Mouse (Mus musculus) midbrain, embryonic 14.5 days (tissue): ENCODE data around the gene Rere. TPM values are rescaled to one million over a fixed set of nuclear protein-coding genes. Genes with fewer than 3 reads are reported as not detected.

Experiments used
- ATAC-seq: fragments of 200-750 bp; cut with Nextera tagmentation; 2 replicates; pipeline ENCODE4 v1.8.0; 2017; ENCODE audit warnings: moderate number of reproducible peaks, moderate library complexity; ENCODE audit not compliant: low FRiP score, low TSS enrichment
- DNase-seq: peaks from one replicate; pipeline ENCODE4 v3.0.0-alpha.2; 2015
- H3K27ac ChIP-seq: fragments of 300-500 bp; sonication (generic); replicated peaks from 2 replicates; pipeline ENCODE4 v1.5.1; 2014; ENCODE audit warnings: mild to moderate bottlenecking, low read depth, low read length, moderate library complexity
- H3K27me3 ChIP-seq: fragments of 300-500 bp; sonication (generic); 2 replicates; pipeline ENCODE4 v1.6.1; 2014; ENCODE audit warnings: low read length, control low read depth, mixed read lengths; ENCODE audit not compliant: control insufficient read depth, insufficient read depth
- H3K36me3 ChIP-seq: fragments of 300-500 bp; sonication (generic); 2 replicates; pipeline ENCODE4 v1.6.1; 2014; ENCODE audit warnings: low read length, control low read depth; ENCODE audit not compliant: control insufficient read depth, insufficient read depth
- H3K4me1 ChIP-seq: fragments of 300-500 bp; sonication (generic); 2 replicates; pipeline ENCODE4 v1.6.1; 2014; ENCODE audit warnings: mild to moderate bottlenecking, antibody characterized with exemption, low read length, control low read depth; ENCODE audit not compliant: control insufficient read depth, insufficient read depth
- H3K4me2 ChIP-seq: fragments of 300-500 bp; sonication (generic); 2 replicates; pipeline ENCODE4 v1.6.1; 2014; ENCODE audit warnings: mild to moderate bottlenecking, low read length, moderate library complexity
- H3K4me3 ChIP-seq: fragments of 300-500 bp; sonication (generic); replicated peaks from 2 replicates; pipeline ENCODE4 v1.5.1; 2014; ENCODE audit warnings: low read depth, low read length
- H3K9ac ChIP-seq: fragments of 300-500 bp; sonication (generic); replicated peaks from 2 replicates; pipeline ENCODE4 v1.6.1; 2014; ENCODE audit warnings: mild to moderate bottlenecking, low read length, moderate library complexity
- H3K9me3 ChIP-seq: fragments of 300-500 bp; sonication (generic); 2 replicates; pipeline ENCODE4 v1.6.1; 2016; ENCODE audit warnings: low read length, control low read depth, mixed read lengths; ENCODE audit not compliant: control insufficient read depth
- WGBS: fragments of 180-500 bp; shearing (Covaris S2); extraction: QIAGEN DNeasy Blood & Tissue Kit; methylation state at CpG from one replicate; pipeline ENCODE4 v1.1.7; 2014; 5-methylcytosine and 5-hydroxymethylcytosine counted together
- polyA plus RNA-seq: library from polyadenylated mRNA; unstranded; fragments of >200 nt; fragmentation: Nextera tagmentation; extraction: Ambion mirVana; gene quantifications from 2 replicates; pipeline ENCODE4 v1.2.1, GENCODE M21; 2014

Rere gene
- polyA plus RNA-seq, 1 experiment from 2014 or later, result 48.6 TPM

DNA sequence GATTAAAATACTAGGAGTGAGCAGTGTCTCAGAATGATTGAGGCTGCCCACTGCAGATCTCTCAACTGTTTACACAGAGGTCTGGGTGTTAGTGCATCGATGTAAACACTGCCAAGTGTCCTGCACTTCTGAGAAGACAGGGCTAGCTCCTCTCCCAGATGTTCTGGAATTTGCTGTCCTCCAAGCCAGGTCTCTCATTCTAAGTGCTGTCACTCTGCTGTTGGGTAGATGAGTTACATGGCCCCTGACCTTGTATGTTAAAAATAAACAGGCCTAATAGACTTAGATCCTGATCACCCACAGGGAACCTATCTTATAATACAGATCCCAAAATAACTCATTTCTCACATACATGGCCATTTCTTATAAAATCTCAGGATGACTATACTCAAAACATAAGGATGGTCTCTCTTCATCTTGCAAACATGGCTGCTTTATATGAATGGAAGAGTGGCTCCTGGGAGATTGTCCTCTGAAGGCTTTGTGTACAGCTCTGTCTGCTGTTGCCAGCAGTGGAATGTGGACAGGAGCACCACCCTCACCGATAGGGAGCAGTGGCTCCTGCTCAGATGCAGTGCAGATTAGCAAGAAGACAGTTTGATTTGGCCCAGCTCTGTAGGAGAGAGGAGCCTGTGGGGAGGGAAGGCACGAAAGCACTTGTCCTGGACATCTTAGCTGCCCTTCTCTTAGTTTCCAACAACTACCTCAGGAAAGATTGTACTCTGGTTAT is 294.1 kb downstream of the Rere start:
- no peak for ATAC-seq
- Histone ChIP-seq H3K27me3 (no peaks in the 10 kb centered on the region), H3K4me1 (peaks cover 11% of the 10 kb centered on the region), H3K36me3 (0 out of 2 replicates have a peak, but pooled peaks cover 7% of the 10 kb centered on the region), H3K4me2 (no peak overlapping the region), H3K9ac (no peak overlapping the region), H3K9me3 (no peaks in the 10 kb centered on the region), H3K4me3 (no peak overlapping the region), H3K27ac (no peak overlapping the region)
- DNase-seq, result no peak
- 90% methylated on average over 3 of the region's 3 CpGs for WGBS

DNA sequence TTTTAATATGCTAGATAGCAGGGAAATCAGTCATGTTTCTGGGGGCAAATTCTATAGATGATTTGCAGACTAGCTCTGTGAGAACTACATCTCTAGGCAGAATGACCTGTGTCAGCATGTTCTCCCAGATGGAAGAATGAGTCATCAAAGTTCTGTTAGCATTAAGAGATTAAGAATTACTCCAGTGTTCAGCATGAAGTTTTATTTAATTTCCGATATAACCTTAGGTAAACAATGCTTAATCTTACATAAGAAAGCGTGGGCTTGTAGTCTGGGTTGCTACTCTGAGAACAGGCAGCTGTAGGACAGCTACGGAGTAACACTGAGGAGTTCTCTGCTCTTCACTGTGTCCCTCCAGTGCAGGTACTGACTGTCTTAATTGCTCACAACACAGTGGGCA is 294.9 kb downstream of the Rere start:
- Histone ChIP-seq H3K36me3 (0 out of 2 replicates have a peak, but pooled peaks cover 7% of the 10 kb centered on the region), H3K4me3 (no peak overlapping the region), H3K4me2 (no peak overlapping the region), H3K9ac (no peak overlapping the region), H3K9me3 (no peaks in the 10 kb centered on the region), H3K27ac (no peak overlapping the region), H3K27me3 (no peaks in the 10 kb centered on the region), H3K4me1 (0 out of 2 replicates have a peak, but pooled peaks cover 4% of the 10 kb centered on the region)
- no peak for ATAC-seq
- 91% methylated on average over 3 of the region's 3 CpGs for WGBS
- no peak for DNase-seq

DNA sequence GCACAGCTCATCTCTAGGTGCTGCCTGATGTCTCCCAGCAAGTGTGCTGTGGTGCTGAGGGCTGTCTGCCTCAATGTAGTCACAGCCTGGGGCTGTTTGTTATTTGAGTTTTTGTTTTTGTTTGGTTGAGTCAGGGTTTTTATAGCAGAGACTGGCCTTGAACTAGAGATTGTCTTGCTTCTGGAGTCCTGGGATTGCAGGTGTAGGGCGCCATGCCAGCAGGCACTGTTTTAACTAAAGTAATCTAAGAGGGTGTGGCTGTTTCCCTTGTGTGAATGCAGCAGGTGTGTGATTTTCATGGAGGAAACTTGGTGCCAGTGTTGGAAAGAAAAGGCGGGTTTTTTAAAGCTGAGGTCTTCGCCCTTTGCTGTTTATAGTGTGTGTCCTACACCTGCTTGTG is 296.6 kb downstream of the Rere start:
- 0 out of 2 replicates have a peak, but pooled peaks cover 2% of the 10 kb centered on the region for H3K36me3 ChIP-seq
- H3K4me2 ChIP-seq, result no peak overlapping the region
- H3K27ac ChIP-seq, result no peak overlapping the region
- H3K27me3 ChIP-seq, result no peaks in the 10 kb centered on the region
- H3K9ac ChIP-seq, result no peak overlapping the region
- no peak for ATAC-seq
- no peaks in the 10 kb centered on the region for H3K9me3 ChIP-seq
- 92% methylated on average over 3 of the region's 3 CpGs for WGBS
- H3K4me1 ChIP-seq, result peaks cover 11% of the 10 kb centered on the region
- no peak overlapping the region for H3K4me3 ChIP-seq
- DNase-seq, result no peak

DNA sequence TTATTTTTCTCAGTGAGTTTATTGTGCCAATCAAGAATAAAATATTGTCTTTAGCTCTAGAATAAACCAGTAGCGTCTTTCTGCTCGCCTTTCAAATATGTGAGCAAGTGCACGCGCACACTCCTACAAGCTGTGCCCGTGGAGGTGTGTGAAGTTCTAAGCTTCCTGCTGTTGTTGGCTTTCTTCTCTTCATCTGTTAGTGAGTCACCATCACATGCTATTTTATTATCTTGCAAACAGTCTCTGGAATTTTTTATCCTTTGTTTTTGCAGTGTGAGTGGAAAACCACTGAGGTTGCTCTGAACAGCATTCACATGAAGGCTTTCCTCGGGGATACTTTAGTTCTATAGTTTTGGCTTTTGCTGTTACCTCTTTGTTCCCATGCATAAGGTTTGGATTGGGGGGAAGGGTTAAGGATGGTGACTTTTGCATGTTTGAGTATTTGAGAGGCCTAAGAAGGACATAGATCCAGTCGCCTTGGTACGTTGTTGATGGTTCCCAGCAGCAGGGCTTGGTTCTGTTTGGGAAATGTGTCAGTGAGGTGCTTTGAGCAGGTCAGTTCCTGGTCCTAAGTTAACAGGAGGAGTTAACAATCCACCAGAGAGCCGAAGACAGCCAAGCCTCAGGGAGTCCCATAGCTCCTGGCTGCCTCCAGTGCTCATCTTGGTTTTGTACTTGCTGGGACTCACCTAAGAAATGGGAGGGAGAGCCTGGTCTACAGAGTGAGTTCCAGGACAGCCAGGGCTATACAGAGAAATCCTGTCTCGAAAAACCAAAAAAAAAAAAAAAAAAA is 300.7 kb downstream of the Rere start:
- peak overlapping the region; percentile 45; the same call in 1 of the 2 replicates for H3K27ac ChIP-seq
- H3K4me1 ChIP-seq, result peaks cover 41% of the 10 kb centered on the region
- no peaks in the 10 kb centered on the region for H3K27me3 ChIP-seq
- H3K4me2 ChIP-seq, result no peak overlapping the region
- H3K9me3 ChIP-seq, result no peaks in the 10 kb centered on the region
- H3K4me3 ChIP-seq, result no peak overlapping the region
- no peaks in the 10 kb centered on the region for H3K36me3 ChIP-seq
- no peak overlapping the region for H3K9ac ChIP-seq
- 72% methylated on average over 10 of the region's 10 CpGs for WGBS
- DNase-seq (no peak), ATAC-seq (no peak)

DNA sequence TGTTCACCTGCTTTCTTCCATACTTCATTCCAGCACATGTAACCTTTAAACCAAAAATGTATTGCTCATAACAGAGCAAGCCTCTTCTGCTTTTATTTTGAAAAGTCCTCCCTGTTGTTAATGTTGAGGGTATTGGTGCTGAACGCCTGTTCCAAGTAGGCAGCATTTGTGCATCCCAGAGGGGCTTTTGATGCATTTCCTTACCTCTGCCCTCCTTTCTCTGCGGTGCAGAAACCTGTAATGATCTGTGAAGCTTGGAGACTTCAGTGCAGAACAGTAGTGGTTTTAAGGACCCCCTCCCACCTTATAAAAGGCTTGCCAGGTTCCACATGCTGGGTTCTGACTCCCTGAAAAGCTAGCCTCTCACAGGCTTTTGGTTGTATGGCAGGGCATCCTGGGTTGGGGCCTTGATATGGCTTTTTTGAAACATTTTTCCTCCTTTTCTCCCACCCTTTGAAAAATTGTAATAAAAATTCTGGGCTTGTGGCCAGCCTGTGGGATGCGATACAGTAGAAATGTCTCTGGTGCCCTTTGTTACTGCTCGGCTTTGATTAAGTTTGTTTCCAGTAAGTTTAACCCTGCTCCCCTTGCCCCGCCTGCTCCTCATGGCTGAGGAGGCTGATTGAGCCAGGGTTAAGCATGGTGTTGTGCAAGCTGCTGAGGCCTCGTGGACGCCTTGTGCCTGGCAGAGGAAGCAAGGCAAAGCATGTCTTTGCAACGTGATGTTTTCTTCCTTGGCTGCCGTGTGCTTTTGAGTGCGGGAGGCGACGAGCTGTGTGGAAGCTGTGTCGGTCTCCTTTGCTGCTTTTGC is 301.7 kb downstream of the Rere start:
- H3K4me2 ChIP-seq, result 0 out of 2 replicates have a peak overlapping the region, but pooled peaks have one; percentile 9
- peak overlapping the region; percentile 78 for H3K27ac ChIP-seq
- peaks cover 48% of the 10 kb centered on the region for H3K4me1 ChIP-seq
- no peak overlapping the region; the same call in 1 of the 2 replicates for H3K9ac ChIP-seq
- ATAC-seq (no peak), DNase-seq (peak; percentile 57)
- no peak overlapping the region for H3K4me3 ChIP-seq
- H3K27me3 ChIP-seq, result no peaks in the 10 kb centered on the region
- WGBS, result 32% methylated on average over 13 of the region's 13 CpGs
- H3K9me3 ChIP-seq, result no peaks in the 10 kb centered on the region
- H3K36me3 ChIP-seq, result no peaks in the 10 kb centered on the region

DNA sequence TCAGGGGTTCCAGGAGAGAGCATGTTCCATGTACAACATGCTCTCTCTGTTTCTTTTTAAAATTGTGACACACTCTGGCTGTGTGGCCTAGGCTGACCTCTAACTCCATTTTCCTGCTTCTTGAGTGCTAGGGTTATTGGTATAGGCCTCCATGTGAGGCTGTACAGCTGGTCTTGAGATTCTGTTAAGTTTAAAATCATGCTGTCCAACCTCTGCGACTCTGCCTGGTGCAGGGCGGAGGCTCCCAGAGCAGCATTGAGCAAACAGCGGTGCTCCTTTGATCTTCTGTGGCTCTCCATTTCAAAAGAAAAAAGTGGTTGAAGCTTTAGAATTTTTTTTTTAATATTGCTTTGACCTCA is 302.3 kb downstream of the Rere start:
- WGBS, result 38% methylated on average over 3 of the region's 3 CpGs
- ATAC-seq (no peak), DNase-seq (peak; percentile 55)
- Histone ChIP-seq H3K9me3 (no peaks in the 10 kb centered on the region), H3K9ac (no peak overlapping the region), H3K4me1 (peaks cover 48% of the 10 kb centered on the region), H3K27ac (peak overlapping the region; percentile 78), H3K4me3 (no peak overlapping the region), H3K4me2 (0 out of 2 replicates have a peak overlapping the region, but pooled peaks have one; percentile 9), H3K27me3 (no peaks in the 10 kb centered on the region), H3K36me3 (no peaks in the 10 kb centered on the region)

- Histone ChIP-seq H3K9me3 (no peaks in the 10 kb centered on the region), H3K4me1 (peaks cover 54% of the 10 kb centered on the region), H3K4me2 (no peak overlapping the region), H3K27me3 (no peaks in the 10 kb centered on the region), H3K36me3 (no peaks in the 10 kb centered on the region), H3K27ac (no peak overlapping the region), H3K9ac (no peak overlapping the region), H3K4me3 (no peak overlapping the region)
- no peak for DNase-seq
- ATAC-seq, result no peak
- 92% methylated on average over 2 of the region's 2 CpGs for WGBS
These were observed 304.4 kb downstream of the Rere start for GRCm38 (mm10) chr4:150585800-150586199.

GRCm38 (mm10) chr4:150586275-150586674 is 304.8 kb downstream of the Rere start:
- H3K27me3 ChIP-seq, result no peaks in the 10 kb centered on the region
- H3K4me1 ChIP-seq, result peaks cover 54% of the 10 kb centered on the region
- no peak overlapping the region for H3K4me3 ChIP-seq
- H3K9me3 ChIP-seq, result no peaks in the 10 kb centered on the region
- DNase-seq (no peak), ATAC-seq (no peak)
- no peak overlapping the region for H3K27ac ChIP-seq
- WGBS, result 95% methylated on average over 5 of the region's 5 CpGs
- no peaks in the 10 kb centered on the region for H3K36me3 ChIP-seq
- no peak overlapping the region for H3K9ac ChIP-seq
- H3K4me2 ChIP-seq, result no peak overlapping the region
